Mouse (Mus musculus): ENCODE measurements around the gene Kctd17. TPM values are rescaled to one million over a fixed set of nuclear protein-coding genes. Genes with fewer than 3 reads are reported as not detected.

The Kctd17 gene
- polyA plus RNA-seq, 2 experiments = 3.0 to 7.1 TPM

DNA sequence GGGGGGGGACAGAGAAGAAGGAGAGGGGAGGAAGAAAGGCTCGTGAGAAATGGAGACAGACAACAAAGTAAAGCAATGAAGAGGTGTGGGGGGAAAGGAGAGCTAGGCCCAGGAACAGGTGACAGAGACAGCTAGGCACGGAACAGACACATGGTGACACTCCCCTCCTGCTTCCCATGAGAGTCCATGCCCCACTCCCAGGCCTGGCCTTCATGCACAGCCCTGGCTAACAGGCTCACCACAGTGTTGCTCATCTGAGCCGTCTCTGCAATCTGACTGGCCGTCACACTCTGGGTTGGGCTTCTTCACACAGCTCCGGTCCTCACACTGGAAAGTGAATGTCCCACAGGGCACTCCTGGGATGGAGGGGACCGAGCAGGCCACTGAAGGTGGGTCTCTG is 15.5 kb downstream of the Kctd17 start:
- Histone ChIP-seq H3K4me3 (ENCODE audit: insufficient read depth in 1 of 2, low read depth in 2 of 2, low read length in 2 of 2) (no peak overlapping the region), H3K9me3 (ENCODE audit: control insufficient read depth, low read length) (no peaks in the 10 kb centered on the region), H3K9ac (replicated peaks) (no peak overlapping the region), H3K27me3 (ENCODE audit: control insufficient read depth, insufficient read depth, low read length) (no peaks in the 10 kb centered on the region), H3K4me2 (ENCODE audit: low read depth) (no peak overlapping the region), H3K4me1 (replicated peaks; ENCODE audit: control insufficient read depth in 2 of 2, insufficient read depth in 2 of 2, low read length in 1 of 2) (peaks cover 3 to 6% of the 10 kb centered on the region in 2 experiments; a peak in 2 of 4 replicates), H3K27ac (no peak overlapping the region), H3K36me3 (replicated peaks; ENCODE audit: control insufficient read depth, insufficient read depth, low read depth) (no peaks in the 10 kb centered on the region)
- ATAC-seq (ENCODE audit: insufficient read depth) (no peak), DNase-seq (ENCODE audit: low read depth in 3 of 3, low spot score in 3 of 3) (no peak)
- TF ChIP-seq CTCF (IDR thresholded peaks at IDR 0.05; ENCODE audit: low read depth) (no peak), EP300 (IDR thresholded peaks at IDR 0.05; ENCODE audit: low read depth) (no peak)
- 37% methylated on average over 6 of the region's 6 CpGs for WGBS (ENCODE audit: insufficient replicate concordance)

DNA sequence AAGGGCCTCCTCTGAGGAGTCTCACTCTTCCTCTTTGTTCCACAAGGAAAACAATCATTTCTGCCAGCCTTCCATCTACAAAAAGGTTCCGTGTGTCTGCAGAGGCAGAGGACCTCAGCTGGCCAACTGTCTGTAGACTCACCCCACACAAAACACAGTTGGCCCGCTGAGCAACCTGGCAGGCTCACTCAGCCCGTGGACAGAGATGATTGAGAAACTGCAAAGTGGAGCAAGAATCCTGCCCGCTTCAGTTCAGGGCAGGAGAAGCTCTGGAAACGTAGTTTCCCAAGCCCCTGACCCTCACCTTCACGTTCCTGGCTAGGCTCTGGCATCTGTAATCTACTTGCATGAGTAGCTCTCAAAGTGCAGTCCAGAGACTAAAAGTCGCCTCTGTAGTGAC is 18.8 kb downstream of the Kctd17 start:
- ATAC-seq (ENCODE audit: insufficient read depth) = no peak
- TF ChIP-seq CTCF (IDR thresholded peaks at IDR 0.05; ENCODE audit: low read depth) = no peak
- TF ChIP-seq EP300 (IDR thresholded peaks at IDR 0.05; ENCODE audit: low read depth) = no peak
- no peak overlapping the region for H3K27ac ChIP-seq
- WGBS (ENCODE audit: insufficient replicate concordance) = 45% methylated on average over 7 of the region's 7 CpGs
- no peak overlapping the region for H3K4me3 ChIP-seq (ENCODE audit: insufficient read depth in 1 of 2, low read depth in 2 of 2, low read length in 2 of 2)
- H3K9me3 ChIP-seq (ENCODE audit: control insufficient read depth, low read length) = no peaks in the 10 kb centered on the region
- no peaks in the 10 kb centered on the region for H3K36me3 ChIP-seq (replicated peaks; ENCODE audit: control insufficient read depth, insufficient read depth, low read depth)
- DNase-seq (ENCODE audit: low read depth in 3 of 3, low spot score in 3 of 3) = no peak
- H3K9ac ChIP-seq (replicated peaks) = no peak overlapping the region
- no peak overlapping the region for H3K4me2 ChIP-seq (ENCODE audit: low read depth)
- peaks cover 16 to 25% of the 10 kb centered on the region in 2 experiments for H3K4me1 ChIP-seq (replicated peaks; ENCODE audit: control insufficient read depth in 2 of 2, insufficient read depth in 2 of 2, low read length in 1 of 2)
- H3K27me3 ChIP-seq (ENCODE audit: control insufficient read depth, insufficient read depth, low read length) = no peaks in the 10 kb centered on the region

GRCm38 (mm10) chr15:78447746-78448535 is 19.6 kb downstream of the Kctd17 start:
- Histone ChIP-seq H3K4me3 (ENCODE audit: insufficient read depth in 1 of 2, low read depth in 2 of 2, low read length in 2 of 2) (peak overlapping the region; percentile 61 to 66), H3K9me3 (ENCODE audit: control insufficient read depth, low read length) (no peaks in the 10 kb centered on the region), H3K4me1 (replicated peaks; ENCODE audit: control insufficient read depth in 2 of 2, insufficient read depth in 2 of 2, low read length in 1 of 2) (peaks cover 16 to 25% of the 10 kb centered on the region in 2 experiments), H3K27ac (peak overlapping the region; percentile 79), H3K27me3 (ENCODE audit: control insufficient read depth, insufficient read depth, low read length) (no peaks in the 10 kb centered on the region), H3K36me3 (replicated peaks; ENCODE audit: control insufficient read depth, insufficient read depth, low read depth) (no peaks in the 10 kb centered on the region), H3K4me2 (ENCODE audit: low read depth) (peak overlapping the region; percentile 99), H3K9ac (replicated peaks) (peak overlapping the region; percentile 74)
- ATAC-seq (ENCODE audit: insufficient read depth) (peak; percentile 54; the same call in 1 of the 2 replicates), DNase-seq (ENCODE audit: low read depth in 3 of 3, low spot score in 3 of 3) (peak; percentile 70 to 76 (median 73))
- 2% methylated on average over 22 of the region's 22 CpGs for WGBS (ENCODE audit: insufficient replicate concordance)
- TF ChIP-seq EP300 (IDR thresholded peaks at IDR 0.05; ENCODE audit: low read depth) = no peak
- peak; percentile 97 for TF ChIP-seq CTCF (IDR thresholded peaks at IDR 0.05; ENCODE audit: low read depth)

DNA sequence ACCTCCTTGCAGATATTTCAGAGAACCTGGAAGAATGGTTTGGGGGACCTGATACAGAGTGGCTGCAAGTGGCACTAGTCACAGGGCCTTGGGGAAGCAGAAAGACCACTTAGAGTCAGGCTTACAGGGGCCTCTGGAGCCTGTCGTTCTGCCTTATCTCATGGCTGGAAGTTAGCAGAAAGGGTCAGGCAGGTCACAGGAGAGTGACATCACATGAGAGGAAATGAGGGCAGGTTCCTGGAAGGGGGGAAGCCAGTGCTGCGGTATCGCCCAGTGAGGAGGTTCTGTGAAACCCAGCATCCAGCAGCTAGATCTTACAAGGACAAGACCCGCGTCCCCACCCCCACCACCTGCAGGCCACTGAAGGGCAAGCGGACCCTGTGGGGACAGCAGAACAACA is 20.8 kb downstream of the Kctd17 start:
- H3K27ac ChIP-seq = no peak overlapping the region
- no peak overlapping the region for H3K4me3 ChIP-seq (ENCODE audit: insufficient read depth in 1 of 2, low read depth in 2 of 2, low read length in 2 of 2)
- no peaks in the 10 kb centered on the region for H3K27me3 ChIP-seq (ENCODE audit: control insufficient read depth, insufficient read depth, low read length)
- H3K36me3 ChIP-seq (replicated peaks; ENCODE audit: control insufficient read depth, insufficient read depth, low read depth) = no peaks in the 10 kb centered on the region
- H3K9ac ChIP-seq (replicated peaks) = no peak overlapping the region
- H3K9me3 ChIP-seq (ENCODE audit: control insufficient read depth, low read length) = no peaks in the 10 kb centered on the region
- DNase-seq (ENCODE audit: low read depth in 3 of 3, low spot score in 3 of 3) = peak in 1 of 3 experiments; percentile 35
- peaks cover 16 to 25% of the 10 kb centered on the region in 2 experiments for H3K4me1 ChIP-seq (replicated peaks; ENCODE audit: control insufficient read depth in 2 of 2, insufficient read depth in 2 of 2, low read length in 1 of 2)
- ATAC-seq (ENCODE audit: insufficient read depth) = no peak
- 24% methylated on average over 6 of the region's 6 CpGs for WGBS (ENCODE audit: insufficient replicate concordance)
- no peak for TF ChIP-seq EP300 (IDR thresholded peaks at IDR 0.05; ENCODE audit: low read depth)
- no peak for TF ChIP-seq CTCF (IDR thresholded peaks at IDR 0.05; ENCODE audit: low read depth)
- H3K4me2 ChIP-seq (ENCODE audit: low read depth) = no peak overlapping the region

DNA sequence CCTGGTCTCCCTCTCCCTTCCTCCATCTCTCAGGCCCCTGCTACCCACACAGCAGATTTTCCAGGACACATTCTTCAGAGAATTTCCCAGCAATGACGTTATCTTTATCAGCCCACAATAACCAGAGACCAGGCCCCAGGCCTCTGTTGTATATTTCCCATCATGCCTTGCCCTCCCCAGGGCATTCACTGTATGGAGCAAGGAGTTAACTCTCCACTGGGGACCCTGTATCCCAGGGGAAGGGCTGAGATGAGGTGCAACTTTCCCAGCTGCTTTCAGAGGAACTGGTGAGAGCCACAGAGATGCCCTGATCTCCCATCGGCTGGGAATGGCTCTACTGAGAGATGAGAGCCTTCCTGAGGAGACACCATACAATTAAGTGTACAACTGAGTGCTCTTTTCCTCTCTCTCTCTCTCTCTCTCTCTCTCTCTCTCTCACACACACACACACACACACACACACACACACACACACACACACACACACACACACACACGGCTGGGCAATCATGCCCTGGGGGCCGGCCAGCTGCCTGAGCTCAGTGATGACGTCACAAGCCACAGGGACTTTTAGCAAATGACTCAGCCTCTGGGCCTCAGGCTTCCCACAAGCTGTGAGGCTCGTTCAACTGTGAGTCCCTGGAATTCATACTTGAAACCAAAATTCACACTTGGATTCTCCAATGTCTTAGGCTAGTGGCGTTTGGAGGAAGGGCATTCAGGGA is 21.5 kb downstream of the Kctd17 start:
- Histone ChIP-seq H3K9ac (replicated peaks) (no peak overlapping the region), H3K9me3 (ENCODE audit: control insufficient read depth, low read length) (no peaks in the 10 kb centered on the region), H3K4me2 (ENCODE audit: low read depth) (no peak overlapping the region), H3K27me3 (ENCODE audit: control insufficient read depth, insufficient read depth, low read length) (no peaks in the 10 kb centered on the region), H3K4me1 (replicated peaks; ENCODE audit: control insufficient read depth in 2 of 2, insufficient read depth in 2 of 2, low read length in 1 of 2) (peaks cover 16 to 25% of the 10 kb centered on the region in 2 experiments), H3K27ac (no peak overlapping the region; the same call in 1 of the 2 replicates), H3K36me3 (replicated peaks; ENCODE audit: control insufficient read depth, insufficient read depth, low read depth) (no peaks in the 10 kb centered on the region), H3K4me3 (ENCODE audit: insufficient read depth in 1 of 2, low read depth in 2 of 2, low read length in 2 of 2) (no peak overlapping the region)
- 0 out of 2 replicates have a peak, but pooled peaks have one; percentile 41 for ATAC-seq (ENCODE audit: insufficient read depth)
- WGBS (ENCODE audit: insufficient replicate concordance) = 20% methylated on average over 7 of the region's 7 CpGs
- peak in 2 of 3 experiments; percentile 53 to 69 for DNase-seq (ENCODE audit: low read depth in 3 of 3, low spot score in 3 of 3)
- no peak for TF ChIP-seq EP300 (IDR thresholded peaks at IDR 0.05; ENCODE audit: low read depth)
- no peak for TF ChIP-seq CTCF (IDR thresholded peaks at IDR 0.05; ENCODE audit: low read depth)
